Mouse (Mus musculus): Measurements from ENCODE around the gene Slc25a25.

Gene Slc25a25

GRCm38 (mm10) chr2:32395484-32395945 is 55.7 kb downstream of the Slc25a25 start, which contains the start of gene Ptges2:
TSS of gene Ptges2 (plus strand) at chr2:32395896.
- DNase-seq, result peak; percentile 94

- DNase-seq, result peak; percentile 69
Measured at GRCm38 (mm10) chr2:32394973-32395372, 56.3 kb downstream of the Slc25a25 start.

DNA sequence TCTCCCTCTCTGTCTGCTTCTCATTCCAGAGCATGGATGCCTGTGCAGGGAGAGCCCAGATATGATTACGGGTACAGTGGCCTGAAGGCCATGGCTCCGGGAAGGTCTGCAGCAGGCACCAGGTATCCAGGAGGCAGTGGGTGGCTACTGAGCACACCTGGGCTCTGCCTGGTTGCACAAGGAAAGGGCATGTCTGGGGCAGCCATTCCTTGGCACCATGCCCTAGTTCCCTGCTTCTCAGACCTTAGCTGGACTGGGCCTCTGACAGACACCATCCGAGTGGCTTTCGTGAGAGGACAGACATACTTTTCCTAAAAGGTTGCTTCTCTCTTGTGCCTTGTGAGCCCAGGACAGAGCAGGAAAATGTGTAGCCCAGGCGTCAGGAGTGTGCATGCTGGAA is 59.2 kb downstream of the Slc25a25 start:
- peak; percentile 72 for DNase-seq

DNA sequence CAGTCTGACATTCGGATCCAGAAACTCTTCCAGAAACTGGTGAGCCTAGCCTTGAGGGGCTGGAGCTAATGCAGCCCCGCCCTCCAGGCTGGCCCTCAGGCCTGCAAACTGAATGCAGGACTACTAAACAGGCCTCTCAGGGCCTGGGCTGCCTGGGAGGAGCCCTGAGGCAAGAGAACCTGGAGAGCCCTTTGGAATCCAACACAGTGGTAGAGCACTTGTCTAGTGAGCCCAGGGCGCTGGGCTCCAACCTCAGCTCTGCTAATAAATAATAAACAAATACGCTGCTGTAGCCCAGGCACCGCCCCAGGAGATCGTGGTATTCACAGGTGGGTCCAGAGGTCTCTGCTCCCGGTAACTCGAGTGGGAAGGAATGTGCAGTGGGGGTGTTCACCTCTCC is 60.4 kb downstream of the Slc25a25 start:
- peak; percentile 65 for DNase-seq

DNA sequence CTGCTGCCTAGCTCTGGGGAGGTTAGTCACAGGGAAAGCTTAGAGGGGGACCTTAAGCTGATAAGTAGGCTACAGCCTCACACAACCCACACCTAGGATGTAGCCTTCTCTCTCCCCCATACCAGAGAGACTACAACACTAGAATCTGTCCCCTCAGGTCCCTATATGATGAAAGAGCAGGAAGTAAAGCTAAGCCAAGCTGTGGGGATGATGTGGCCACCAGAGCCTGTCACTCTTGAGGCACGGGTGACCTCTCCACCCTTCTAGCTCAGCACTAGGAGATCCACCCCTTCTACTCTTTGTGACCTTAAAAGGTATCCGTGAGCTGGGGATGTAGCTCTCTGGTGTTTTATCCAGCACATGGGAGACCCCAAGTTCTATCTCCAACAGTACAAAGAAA is 62.1 kb downstream of the Slc25a25 start:
- no peak for DNase-seq

- peak; percentile 60 for DNase-seq
Measured at GRCm38 (mm10) chr2:32387706-32388490, 63.3 kb downstream of the Slc25a25 start, which contains the start of gene Lcn2. TSS of gene Lcn2 (minus strand) at chr2:32388252.

DNA sequence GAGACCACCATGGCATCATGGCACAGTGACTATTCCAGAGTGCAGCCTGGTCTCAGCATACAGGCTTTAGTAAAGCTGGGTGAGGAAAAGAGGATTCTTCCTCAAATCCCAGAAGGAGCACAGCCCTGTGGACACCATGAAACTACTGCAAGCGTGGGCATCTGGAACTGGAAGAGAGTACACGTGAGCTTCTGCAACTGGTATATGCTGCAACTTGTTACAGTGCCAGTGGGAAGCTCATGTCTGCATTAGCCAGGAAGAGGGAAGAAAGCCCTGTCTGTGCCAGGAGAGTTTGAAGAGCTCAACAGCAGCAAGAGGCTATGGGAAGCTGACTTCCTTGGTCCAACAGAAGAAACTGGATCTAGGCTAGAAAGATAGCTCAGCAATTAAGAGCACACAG is 68.6 kb downstream of the Slc25a25 start:
- DNase-seq, result no peak

DNA sequence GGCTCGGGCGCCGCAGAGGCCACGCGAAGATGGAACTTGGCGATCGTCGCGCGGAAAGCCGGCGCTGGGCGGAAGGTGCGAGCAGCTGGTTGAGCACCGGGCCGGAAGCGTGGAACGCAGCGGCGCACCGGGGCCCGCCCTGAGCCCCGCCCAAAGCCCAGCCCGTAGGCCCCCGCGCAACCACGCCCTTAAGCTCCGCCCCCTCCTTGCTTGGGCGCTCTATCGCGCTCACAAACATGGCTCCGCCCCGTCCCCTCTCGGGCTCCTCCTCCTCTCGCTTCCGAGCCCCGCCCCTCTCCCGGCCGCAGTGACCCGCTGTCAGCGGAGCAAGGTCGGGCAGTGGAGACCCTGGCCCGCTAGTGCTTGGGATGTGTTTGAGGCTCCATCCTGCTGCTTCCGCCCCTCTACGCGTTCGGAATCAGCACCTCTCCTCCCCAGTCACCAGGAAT is 69.4 kb downstream of the Slc25a25 start, which contains the start of gene 1110008P14Rik:
1110008P14Rik (minus strand) TSS at position 164 of the 449 bp plus-strand sequence.
- DNase-seq, result peak; percentile 97

DNA sequence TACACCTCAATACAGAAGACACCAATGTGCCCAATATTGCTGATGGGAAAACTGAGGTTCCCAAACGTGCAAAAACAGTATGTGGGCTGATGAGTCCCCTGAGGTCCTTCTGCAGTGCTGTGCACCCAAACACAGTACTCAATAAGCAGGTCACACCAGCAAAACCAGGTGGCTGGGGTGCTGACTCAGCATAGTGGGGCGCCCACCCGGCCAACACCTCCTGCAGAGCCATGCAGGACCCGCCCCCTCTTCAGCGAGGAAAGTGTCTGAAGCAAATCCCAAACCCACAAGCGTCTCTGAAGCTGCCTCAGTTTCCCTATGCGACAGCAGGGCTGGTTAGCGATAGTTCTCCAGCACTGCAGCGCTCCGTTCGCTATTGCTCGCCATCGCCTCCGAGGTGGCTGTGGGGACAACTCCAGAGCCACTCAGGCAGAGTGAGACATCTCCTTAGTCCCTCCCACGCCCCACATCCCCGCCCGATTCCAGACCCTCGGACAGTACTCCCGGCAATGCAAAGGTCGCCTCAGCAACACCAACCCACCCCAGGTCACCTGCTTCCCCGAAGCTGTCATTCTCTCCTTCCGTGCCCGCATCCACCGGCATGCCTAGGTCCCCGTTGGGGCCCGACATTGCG is 70.0 kb downstream of the Slc25a25 start:
- DNase-seq, result peak; percentile 21

GRCm38 (mm10) chr2:32380001-32380500 is 71.2 kb downstream of the Slc25a25 start:
- no peak for DNase-seq

DNA sequence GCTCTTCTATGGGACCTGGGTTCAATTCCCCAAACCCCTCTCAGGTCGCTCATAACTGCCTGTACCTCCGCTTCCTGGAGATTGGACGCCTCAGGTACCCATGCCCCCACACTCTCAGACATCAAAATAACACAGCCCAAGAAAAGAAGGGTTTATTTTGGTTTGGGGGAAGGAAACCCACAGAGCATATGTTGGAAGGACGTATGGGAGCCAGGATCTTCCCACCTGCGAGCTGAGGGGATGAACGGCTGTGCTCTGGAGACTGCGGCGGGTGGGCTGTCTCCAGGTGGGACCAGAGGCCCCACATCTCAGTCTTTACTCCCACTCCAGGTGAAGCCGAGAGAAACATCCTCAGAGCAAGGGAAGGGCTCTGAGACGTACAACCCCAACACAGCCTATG is 74.3 kb downstream of the Slc25a25 start:
- DNase-seq, result no peak

DNA sequence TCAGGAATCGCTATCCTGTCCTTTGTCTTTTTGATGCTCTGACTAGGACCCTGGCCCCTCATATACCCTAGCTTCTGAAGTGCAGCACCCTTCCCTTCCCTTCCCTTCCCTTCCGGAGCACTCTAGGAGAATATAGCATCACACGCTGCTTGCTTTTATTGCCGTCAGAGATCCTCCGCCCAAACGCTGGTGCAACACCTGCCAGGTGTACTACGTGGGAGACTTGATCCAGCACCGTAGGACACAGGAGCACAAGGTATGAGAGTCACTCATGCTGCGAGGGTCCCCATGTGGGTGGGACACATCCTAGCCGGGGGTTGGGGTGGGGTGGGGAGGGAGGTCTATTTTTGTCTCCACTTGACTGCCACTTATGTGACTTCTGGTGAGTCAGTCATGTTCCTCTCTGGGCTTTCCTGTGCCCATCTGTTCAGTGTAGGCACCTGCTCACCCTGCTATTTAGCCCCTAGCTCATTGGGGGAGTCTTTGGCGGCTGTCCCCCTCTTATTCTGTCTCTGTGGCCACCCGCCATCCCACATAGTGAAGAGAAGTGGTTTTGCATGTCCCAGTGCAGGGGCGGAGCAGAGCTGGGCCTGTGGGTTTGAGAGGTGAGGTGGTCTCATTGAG is 75.8 kb downstream of the Slc25a25 start:
- DNase-seq, result no peak

GRCm38 (mm10) chr2:32374191-32374590 is 77.1 kb downstream of the Slc25a25 start:
- no peak for DNase-seq

- DNase-seq, result no peak
Measured at GRCm38 (mm10) chr2:32367315-32367714, 83.9 kb downstream of the Slc25a25 start.
